Mouse (Mus musculus) natural killer cell, adult 2 months (primary cell): Measurements from ENCODE around the gene Cdh8.
"Not testable (repeated sequence)": the region's sequence is repeated elsewhere in the genome, so short reads cannot be mapped to it uniquely, and the experiment has no call there.

Experiments
- DNase-seq, 2 experiments: peaks; one replicate each; pipeline ENCODE4 v3.0.0; 2022; ENCODE audit warnings: low spot score in 2 of 2

Gene Cdh8

GRCm38 (mm10) chr8:99280375-99280774, 135.9 kb downstream of the Cdh8 start:
- DNase-seq, result no peak

GRCm38 (mm10) chr8:99267133-99267532, 149.1 kb downstream of the Cdh8 start:
- DNase-seq, result no peak

- DNase-seq, result no peak
These were observed 181.9 kb downstream of the Cdh8 start for GRCm38 (mm10) chr8:99234372-99234771.

GRCm38 (mm10) chr8:99223697-99224096, 192.6 kb downstream of the Cdh8 start:
- DNase-seq, result no peak

GRCm38 (mm10) chr8:99205194-99205593, 211.1 kb downstream of the Cdh8 start:
- no peak for DNase-seq

- no peak for DNase-seq
These were observed 225.6 kb downstream of the Cdh8 start for GRCm38 (mm10) chr8:99190643-99191042.

- no peak for DNase-seq
These were observed 229.4 kb downstream of the Cdh8 start for GRCm38 (mm10) chr8:99186879-99187278.

GRCm38 (mm10) chr8:99184186-99184585, 232.1 kb downstream of the Cdh8 start:
- DNase-seq, result no peak

GRCm38 (mm10) chr8:99166966-99167365, 249.3 kb downstream of the Cdh8 start:
- DNase-seq, result no peak

- DNase-seq, result no peak
These were observed 254.6 kb downstream of the Cdh8 start for GRCm38 (mm10) chr8:99161633-99162032.

- DNase-seq, result no peak
These were observed 270.8 kb downstream of the Cdh8 start for GRCm38 (mm10) chr8:99145436-99145835.

GRCm38 (mm10) chr8:99144761-99145160, 271.5 kb downstream of the Cdh8 start:
- not testable (repeated sequence) for DNase-seq

- no peak for DNase-seq
These were observed 317.8 kb downstream of the Cdh8 start for GRCm38 (mm10) chr8:99098453-99098852.

- DNase-seq, result no peak
These were observed 364.9 kb downstream of the Cdh8 start for GRCm38 (mm10) chr8:99051344-99051743.

- DNase-seq, result no peak
These were observed 367.5 kb downstream of the Cdh8 start for GRCm38 (mm10) chr8:99048664-99049363.

GRCm38 (mm10) chr8:99040423-99040822, 375.8 kb downstream of the Cdh8 start:
- no peak for DNase-seq

GRCm38 (mm10) chr8:99031060-99031459, 385.2 kb downstream of the Cdh8 start:
- no peak for DNase-seq
